ENCODE assay signal across 30 mouse cellular contexts in genomic region chr6:120509975-120510374, GRCm38 (mm10). TPM values are rescaled to one million over a fixed set of nuclear protein-coding genes. Genes with fewer than 3 reads are reported as not detected.
DNase-seq lines count a peak whose midpoint lies in the region; ATAC-seq and TF ChIP-seq lines count a peak whose summit lies in the region.
"Had no signal": no experiment of that assay in that cellular context is flagged by ENCODE, and none has a peak within 500 bp of the region (broad histone marks: within the 10 kb centered on the region; RNA-seq: fewer than 3 reads in every experiment).

No protein-coding gene starts in this region.

- peak overlapping the region; percentile 80 for H3K4me3 ChIP-seq in megakaryocyte, embryonic 14.5 days (replicated peaks)
- no peak overlapping the region for H3K4me3 ChIP-seq in cortical plate, adult 2 months (ENCODE audit: insufficient read depth, low read length)
- no peak overlapping the region for H3K4me3 ChIP-seq in forebrain, embryonic 11.5 days (ENCODE audit: low read depth, low read length)
- H3K4me3 ChIP-seq: embryonic facial prominence, embryonic 10.5 days; embryonic facial prominence, embryonic 13.5 days; erythroblast, embryonic 14.5 days; forebrain, embryonic 13.5 days; heart, embryonic 12.5 days; heart, embryonic 15.5 days had no signal

- no peak overlapping the region for H3K9ac ChIP-seq in forebrain, embryonic 11.5 days (ENCODE audit: low read length)
- H3K9ac ChIP-seq: embryonic facial prominence, embryonic 13.5 days; forebrain, embryonic 13.5 days; heart, embryonic 12.5 days; heart, embryonic 15.5 days; hindbrain, embryonic 14.5 days had no signal

- peaks cover 67% of the 10 kb centered on the region for H3K36me3 ChIP-seq in megakaryocyte, embryonic 14.5 days (replicated peaks; ENCODE audit: low read length)
- H3K36me3 ChIP-seq in forebrain, embryonic 11.5 days (ENCODE audit: control insufficient read depth, insufficient read depth, low read length), result peaks cover 2% of the 10 kb centered on the region; the same call in 1 of the 2 replicates

- no peak for DNase-seq in frontal cortex, postnatal 10 days (ENCODE audit: low spot score in 2 of 2)
- no peak for DNase-seq in thymus, postnatal 25 days
- DNase-seq in forebrain, embryonic 11.5 days (ENCODE audit: low spot score), result no peak
- DNase-seq: adrenal gland, postnatal 10 days; adrenal gland, postnatal 36 days; cerebellum, adult 11 months; cerebellum, adult 2 months; cerebellum, adult 9-11 months; cerebellum, postnatal 25 days; embryo, embryonic 11 days; gastrocnemius, postnatal 25 days; heart, adult 18-20 months; heart, postnatal 10 days; heart, postnatal 36 days had no signal

- TF ChIP-seq CTCF in cortical plate, adult 2 months (IDR thresholded peaks at IDR 0.05; ENCODE audit: extremely low read depth, insufficient read depth, low read length), result no peak

- H3K27ac ChIP-seq in cortical plate, adult 2 months (ENCODE audit: insufficient read depth, low read length), result peak overlapping the region; percentile 67
- no peak overlapping the region for H3K27ac ChIP-seq in forebrain, embryonic 11.5 days (ENCODE audit: low read depth, low read length)
- H3K27ac ChIP-seq: embryonic facial prominence, embryonic 10.5 days; embryonic facial prominence, embryonic 13.5 days; forebrain, embryonic 13.5 days; heart, embryonic 15.5 days; hindbrain, embryonic 14.5 days; hindbrain, postnatal 0 days had no signal

- H3K27me3 ChIP-seq in megakaryocyte, embryonic 14.5 days (replicated peaks), result no peaks in the 10 kb centered on the region
- H3K27me3 ChIP-seq in forebrain, embryonic 11.5 days (ENCODE audit: control insufficient read depth, insufficient read depth, low read length), result no peaks in the 10 kb centered on the region
- H3K27me3 ChIP-seq: embryonic facial prominence, embryonic 13.5 days; forebrain, embryonic 13.5 days; heart, embryonic 12.5 days; heart, embryonic 15.5 days; Patski had no signal

- TF ChIP-seq POLR2A in cortical plate, adult 2 months (IDR thresholded peaks at IDR 0.05; ENCODE audit: extremely low read depth, insufficient read depth, low read length), result no peak

- ATAC-seq in frontal cortex, adult (ENCODE audit: low TSS enrichment), result peak; percentile 44
- ATAC-seq in megakaryocyte, adult 5-6 weeks (ENCODE audit: poor library complexity, severe bottlenecking), result no peak
- no peak for ATAC-seq in forebrain, embryonic 11.5 days (replicated peaks; ENCODE audit: low FRiP score)
- ATAC-seq: forebrain, embryonic 13.5 days; forebrain, embryonic 16.5 days; hindbrain, postnatal 0 days; Patski had no signal

- H3K9me3 ChIP-seq in megakaryocyte, embryonic 14.5 days, result no peaks in the 10 kb centered on the region
- H3K9me3 ChIP-seq in forebrain, embryonic 11.5 days (ENCODE audit: control insufficient read depth, low read length), result no peaks in the 10 kb centered on the region
- H3K9me3 ChIP-seq: embryonic facial prominence, embryonic 10.5 days; embryonic facial prominence, embryonic 13.5 days; forebrain, embryonic 13.5 days; G1E; heart, embryonic 12.5 days; heart, embryonic 15.5 days had no signal

- H3K4me1 ChIP-seq in megakaryocyte, embryonic 14.5 days, result peaks cover 64% of the 10 kb centered on the region
- peaks cover 10% of the 10 kb centered on the region for H3K4me1 ChIP-seq in cortical plate, adult 2 months (ENCODE audit: control insufficient read depth, insufficient read depth, low read length)
- H3K4me1 ChIP-seq in forebrain, embryonic 11.5 days (replicated peaks; ENCODE audit: control insufficient read depth, insufficient read depth, low read length), result no peaks in the 10 kb centered on the region
- H3K4me1 ChIP-seq: embryonic facial prominence, embryonic 13.5 days; heart, embryonic 12.5 days; heart, embryonic 15.5 days had no signal

- WGBS in forebrain, embryonic 11.5 days, result 90% methylated on average over 7 of the region's 7 CpGs

- H3K4me2 ChIP-seq in forebrain, embryonic 11.5 days (ENCODE audit: low read depth, low read length, severe bottlenecking), result no peak overlapping the region
- H3K4me2 ChIP-seq: embryonic facial prominence, embryonic 13.5 days; forebrain, embryonic 13.5 days; heart, embryonic 12.5 days; heart, embryonic 15.5 days; hindbrain, embryonic 14.5 days had no signal

RNA-seq across cellular contexts. Expression of gene Tmem121b, which starts 16.4 kb away (rescaled TPM):
- 1.1 TPM in 1 of 2 replicates, not detected in the other for polyA plus RNA-seq in megakaryocyte, embryonic 14.5 days (2012; ENCODE audit: insufficient read depth, low replicate concordance)
- 0.05 TPM in 1 of 2 replicates, not detected in the other for total RNA-seq in megakaryocyte, adult 5-6 weeks (2015)
- not detected in 2 replicates for total RNA-seq in megakaryocyte, adult 5-6 weeks (2017)
- polyA plus RNA-seq in cortical plate, adult 2 months (2012; rRNA removed), result 39.3 and 40.5 TPM in 2 replicates
- 1.1 and 1.4 TPM in 2 replicates for polyA plus RNA-seq in forebrain, embryonic 11.5 days (2014; fragmentation: Nextera tagmentation; extraction: Ambion mirVana)
- total RNA-seq: gastrocnemius, adult 8-10 months; gastrocnemius, postnatal 25 days; heart, adult 18-20 months; heart, postnatal 36 days had no signal
- polyA plus RNA-seq: erythroblast, embryonic 14.5 days; G1E; heart, embryonic 15.5 days had no signal

RNA-seq across cellular contexts. Expression of gene Hdhd5, which starts 21.1 kb away (rescaled TPM):
- polyA plus RNA-seq in megakaryocyte, embryonic 14.5 days (2012; ENCODE audit: insufficient read depth, low replicate concordance), result 2.1 and 4.8 TPM in 2 replicates
- 4.4 and 6.6 TPM in 2 replicates for total RNA-seq in megakaryocyte, adult 5-6 weeks (2015)
- total RNA-seq in megakaryocyte, adult 5-6 weeks (2017), result 9.4 and 11.0 TPM in 2 replicates
- 45.6 and 46.9 TPM in 2 replicates for polyA plus RNA-seq in cortical plate, adult 2 months (2012; rRNA removed)
- polyA plus RNA-seq in forebrain, embryonic 11.5 days (2014; fragmentation: Nextera tagmentation; extraction: Ambion mirVana), result 15.2 and 18.2 TPM in 2 replicates

RNA-seq across cellular contexts. Expression of gene Il17ra, which starts 46.9 kb away (rescaled TPM):
- 8.7 and 11.2 TPM in 2 replicates for polyA plus RNA-seq in megakaryocyte, embryonic 14.5 days (2012; ENCODE audit: insufficient read depth, low replicate concordance)
- total RNA-seq in megakaryocyte, adult 5-6 weeks (2015), result 93.8 and 108 TPM in 2 replicates
- 76.6 and 79.8 TPM in 2 replicates for total RNA-seq in megakaryocyte, adult 5-6 weeks (2017)
- 16.6 and 17.9 TPM in 2 replicates for polyA plus RNA-seq in cortical plate, adult 2 months (2012; rRNA removed)
- polyA plus RNA-seq in forebrain, embryonic 11.5 days (2014; fragmentation: Nextera tagmentation; extraction: Ambion mirVana), result 2.6 and 3.6 TPM in 2 replicates

Comparison
In these comparisons a context has a peak if more than half of its experiments do, and no peak if none do; other contexts are left out.
1. RNA of gene Tmem121b, which starts 16.4 kb away (polyA plus RNA-seq): 39.3 to 40.5 TPM in cortical plate, adult 2 months; 1.1 to 1.4 TPM in forebrain, embryonic 11.5 days and 1.1 TPM in megakaryocyte, embryonic 14.5 days; every median in the first group is over 10 times any median in the second.